Mouse (Mus musculus) liver, embryonic 11.5 days (tissue): ENCODE measurements at regions not wholly inside any gene's neighbourhood (a gene's known extent, or its start where the extent isn't known, plus 50 kb on each side); places are given as distances from the start of the nearest gene placed in this dataset.

ENCODE experiments used
- ATAC-seq: fragments of 200-750 bp; cut with Nextera tagmentation; replicated peaks from 2 replicates; pipeline ENCODE4 v1.8.0; 2017; ENCODE audit warnings: moderate number of reproducible peaks, mild to moderate bottlenecking, moderate TSS enrichment, moderate library complexity; ENCODE audit not compliant: low FRiP score
- DNase-seq: peaks from one replicate; pipeline ENCODE4 v3.0.0-alpha.2; 2017; ENCODE audit warnings: low spot score
- H3K27ac ChIP-seq: fragments of 300-500 bp; sonication (generic); 2 replicates; pipeline ENCODE4 v1.5.1; 2014; ENCODE audit warnings: mild to moderate bottlenecking, low read depth, low read length, control low read depth
- H3K27me3 ChIP-seq: fragments of 300-500 bp; sonication (generic); replicated peaks from 2 replicates; pipeline ENCODE4 v1.6.1; 2014; ENCODE audit warnings: low read length, mixed read lengths; ENCODE audit not compliant: control insufficient read depth, insufficient read depth
- H3K36me3 ChIP-seq: fragments of 300-500 bp; sonication (generic); 2 replicates; pipeline ENCODE4 v1.6.1; 2014; ENCODE audit warnings: mild to moderate bottlenecking, low read length, moderate library complexity, mixed read lengths; ENCODE audit not compliant: control insufficient read depth, insufficient read depth
- H3K4me1 ChIP-seq: fragments of 300-500 bp; sonication (generic); replicated peaks from 2 replicates; pipeline ENCODE4 v1.6.1; 2014; ENCODE audit warnings: low read length, mixed read lengths; ENCODE audit not compliant: control insufficient read depth, insufficient read depth
- H3K4me2 ChIP-seq: fragments of 300-500 bp; sonication (generic); 2 replicates; pipeline ENCODE4 v1.6.1; 2014; ENCODE audit warnings: mild to moderate bottlenecking, control low read depth, moderate library complexity
- H3K4me3 ChIP-seq: fragments of 300-500 bp; sonication (generic); 2 replicates; pipeline ENCODE4 v1.5.1; 2014; ENCODE audit warnings: low read depth, low read length, control low read depth
- H3K9ac ChIP-seq: fragments of 300-500 bp; sonication (generic); 2 replicates; pipeline ENCODE4 v1.6.1; 2014; ENCODE audit warnings: low read depth, low read length, control low read depth
- H3K9me3 ChIP-seq: fragments of 300-500 bp; sonication (generic); 2 replicates; pipeline ENCODE4 v1.6.1; 2016; ENCODE audit warnings: low read length, inconsistent platforms, mixed read lengths; ENCODE audit not compliant: control insufficient read depth
- WGBS: fragments of 180-500 bp; shearing (Covaris S2); extraction: QIAGEN DNeasy Blood & Tissue Kit; methylation state at CpG from one replicate; pipeline ENCODE4 v1.1.7; 2014; 5-methylcytosine and 5-hydroxymethylcytosine counted together

DNA sequence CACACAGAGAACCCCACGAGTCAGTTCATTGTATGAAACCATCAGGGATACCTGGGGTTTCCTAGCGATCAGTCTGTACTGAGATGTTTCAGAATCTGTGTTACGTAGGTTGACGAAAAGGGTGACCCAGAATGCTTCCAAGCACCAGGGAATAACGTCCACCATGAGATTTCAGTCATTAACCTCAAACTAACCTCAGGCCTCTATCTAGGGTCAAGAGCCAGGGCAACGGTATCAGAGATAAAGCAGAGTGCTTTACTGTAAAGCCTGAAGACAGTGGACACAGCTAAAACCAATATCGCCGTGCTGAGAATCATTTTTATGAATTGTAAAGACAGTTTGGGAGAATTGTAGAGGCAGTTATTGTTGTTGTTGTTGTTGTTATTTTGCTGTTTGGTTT is 52.9 kb upstream of the Errfi1 start:
- DNase-seq (no peak), ATAC-seq (no peak)
- H3K27ac ChIP-seq = peak overlapping the region; percentile 34; the same call in 1 of the 2 replicates
- H3K4me1 ChIP-seq = peaks cover 16% of the 10 kb centered on the region
- H3K36me3 ChIP-seq = no peaks in the 10 kb centered on the region
- no peak overlapping the region for H3K4me2 ChIP-seq
- H3K9ac ChIP-seq = no peak overlapping the region
- no peaks in the 10 kb centered on the region for H3K9me3 ChIP-seq
- WGBS = 56% methylated on average over 8 of the region's 8 CpGs
- no peak overlapping the region for H3K4me3 ChIP-seq
- no peaks in the 10 kb centered on the region for H3K27me3 ChIP-seq

DNA sequence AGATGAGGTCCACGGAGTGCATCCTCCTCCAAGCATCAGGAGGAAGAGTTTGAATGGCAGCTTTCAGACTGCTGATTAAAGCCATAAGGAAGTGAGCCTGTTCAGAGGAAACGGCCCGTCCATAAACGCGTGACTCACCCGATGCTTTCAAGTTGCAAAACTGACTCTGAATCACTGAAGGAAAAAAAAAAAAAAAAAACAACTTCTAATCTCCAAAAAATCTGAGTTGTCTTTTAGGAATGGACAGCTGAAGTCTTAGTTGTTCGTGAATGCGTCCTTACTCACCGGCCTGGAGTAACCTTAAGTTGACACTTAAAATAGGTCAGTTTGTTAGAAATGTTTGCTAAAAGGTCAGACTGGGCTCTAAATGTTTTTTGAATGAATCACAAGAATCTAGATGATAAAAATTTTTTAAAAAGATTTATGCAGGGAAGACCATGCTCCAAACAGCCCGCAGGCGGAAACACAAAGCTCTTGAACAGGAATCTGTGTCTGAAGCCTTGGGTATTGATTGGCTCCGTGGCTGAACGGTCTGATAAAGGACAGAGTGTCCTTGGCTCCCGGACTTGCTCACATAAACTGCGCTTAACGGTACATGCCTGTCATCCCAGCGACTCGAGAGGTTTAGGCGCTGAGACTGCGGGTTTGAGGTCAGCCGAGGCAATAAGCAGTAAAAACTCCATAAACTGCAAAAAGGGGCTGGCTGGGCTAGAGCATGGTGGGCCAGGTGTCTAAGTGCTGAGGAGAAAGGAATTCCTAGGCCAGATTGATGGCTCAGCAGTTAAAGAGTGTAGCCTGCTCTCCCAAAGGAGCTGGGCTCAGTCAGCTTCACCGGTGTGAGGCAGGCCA is 53.9 kb upstream of the Errfi1 start:
- WGBS = 46% methylated on average over 22 of the region's 22 CpGs
- H3K36me3 ChIP-seq = no peaks in the 10 kb centered on the region
- no peak overlapping the region for H3K4me3 ChIP-seq
- peak overlapping the region; percentile 34; the same call in 1 of the 2 replicates for H3K27ac ChIP-seq
- H3K4me2 ChIP-seq = 0 out of 2 replicates have a peak overlapping the region, but pooled peaks have one; percentile 14
- H3K9me3 ChIP-seq = no peaks in the 10 kb centered on the region
- DNase-seq = no peak
- H3K27me3 ChIP-seq = no peaks in the 10 kb centered on the region
- no peak for ATAC-seq
- peaks cover 11% of the 10 kb centered on the region for H3K4me1 ChIP-seq
- H3K9ac ChIP-seq = no peak overlapping the region

DNA sequence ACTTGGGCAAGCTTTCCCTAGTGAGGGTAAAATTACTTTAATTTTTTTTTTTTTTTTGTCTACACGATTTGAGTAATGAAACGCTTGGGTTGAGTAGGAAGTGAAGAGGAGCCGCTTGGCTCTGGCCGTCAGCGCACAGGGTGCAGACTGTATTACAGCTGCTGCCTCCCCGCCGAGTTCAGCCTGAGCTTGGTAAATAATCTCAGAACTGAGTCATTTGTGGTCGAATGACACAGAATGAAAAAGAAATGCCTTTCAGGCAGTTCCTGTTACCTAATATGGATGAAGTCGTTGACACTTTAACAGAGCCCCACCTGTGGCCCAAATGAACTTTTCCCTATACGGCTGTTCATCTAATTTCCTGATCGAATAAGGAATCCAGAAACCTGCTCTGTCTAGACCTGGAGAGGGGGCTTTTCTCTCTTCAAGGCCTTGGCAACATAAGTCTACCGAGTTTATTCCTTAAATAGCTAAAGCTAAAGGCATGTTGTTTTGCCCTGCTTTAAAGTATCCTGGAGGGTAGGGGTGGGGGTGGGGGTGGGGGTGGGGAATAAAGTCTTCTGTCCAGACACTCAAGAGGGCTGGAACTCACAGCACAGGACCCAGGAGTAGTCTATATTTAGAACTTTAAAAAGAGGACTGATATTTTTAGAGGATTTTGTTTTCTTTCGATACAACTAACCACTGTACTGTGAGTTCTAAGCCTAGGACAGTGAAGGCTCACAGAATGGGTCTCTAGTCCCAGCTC is 54.8 kb upstream of the Errfi1 start:
- 0 out of 2 replicates have a peak overlapping the region, but pooled peaks have one; percentile 13 for H3K4me2 ChIP-seq
- H3K9me3 ChIP-seq = no peaks in the 10 kb centered on the region
- 39% methylated on average over 13 of the region's 13 CpGs for WGBS
- H3K27ac ChIP-seq = no peak overlapping the region; the same call in 1 of the 2 replicates
- ATAC-seq = no peak
- H3K4me3 ChIP-seq = no peak overlapping the region
- DNase-seq = no peak
- H3K4me1 ChIP-seq = peaks cover 11% of the 10 kb centered on the region
- H3K27me3 ChIP-seq = no peaks in the 10 kb centered on the region
- H3K9ac ChIP-seq = no peak overlapping the region
- no peaks in the 10 kb centered on the region for H3K36me3 ChIP-seq

DNA sequence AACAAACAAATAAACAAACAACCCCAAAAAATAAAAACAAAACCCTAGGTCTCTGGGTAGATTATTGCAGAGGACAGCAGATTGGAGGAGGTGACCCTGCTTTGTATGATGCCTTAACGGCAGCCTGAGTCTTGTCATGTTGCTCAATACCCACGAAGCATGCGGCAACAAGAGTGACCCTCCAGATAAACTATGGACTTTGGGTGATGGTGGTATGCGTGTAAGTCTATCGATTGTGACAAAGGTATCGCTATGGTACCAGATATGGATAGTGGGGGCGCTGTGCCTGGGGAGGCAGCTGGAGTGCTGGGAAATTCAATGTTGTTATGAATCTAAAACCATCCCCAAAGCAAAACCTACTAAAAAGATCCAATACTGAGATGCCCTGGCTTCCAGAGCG is 55.4 kb upstream of the Errfi1 start:
- no peak for DNase-seq
- Histone ChIP-seq H3K4me3 (no peak overlapping the region), H3K36me3 (no peaks in the 10 kb centered on the region), H3K27me3 (no peaks in the 10 kb centered on the region), H3K27ac (no peak overlapping the region), H3K9me3 (no peaks in the 10 kb centered on the region), H3K9ac (no peak overlapping the region), H3K4me1 (peaks cover 11% of the 10 kb centered on the region), H3K4me2 (no peak overlapping the region)
- WGBS = 72% methylated on average over 8 of the region's 8 CpGs
- no peak for ATAC-seq

DNA sequence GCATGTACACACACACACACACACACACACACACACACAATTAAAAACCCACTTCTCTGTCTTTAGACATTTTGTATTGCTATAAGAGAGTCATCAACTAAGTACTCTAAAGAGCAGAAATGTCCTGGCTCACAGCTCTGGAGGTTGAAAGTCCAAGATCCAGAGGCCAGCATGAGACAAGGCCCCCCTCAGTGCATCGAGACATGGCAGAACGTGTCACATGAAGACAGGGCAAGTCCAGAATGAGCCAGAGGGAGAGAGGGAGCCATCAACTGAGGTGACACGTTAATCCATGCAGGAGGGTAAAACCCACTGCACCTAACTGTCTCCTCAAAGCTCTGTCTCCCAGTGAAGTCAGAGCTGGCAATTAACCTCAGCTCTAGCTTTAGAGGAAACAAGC is 56.7 kb upstream of the Errfi1 start:
- no peak for ATAC-seq
- Histone ChIP-seq H3K4me2 (no peak overlapping the region), H3K4me1 (peaks cover 11% of the 10 kb centered on the region), H3K27me3 (no peaks in the 10 kb centered on the region), H3K4me3 (no peak overlapping the region), H3K9ac (no peak overlapping the region), H3K9me3 (no peaks in the 10 kb centered on the region), H3K36me3 (no peaks in the 10 kb centered on the region), H3K27ac (no peak overlapping the region)
- no peak for DNase-seq
- 78% methylated on average over 3 of the region's 3 CpGs for WGBS

DNA sequence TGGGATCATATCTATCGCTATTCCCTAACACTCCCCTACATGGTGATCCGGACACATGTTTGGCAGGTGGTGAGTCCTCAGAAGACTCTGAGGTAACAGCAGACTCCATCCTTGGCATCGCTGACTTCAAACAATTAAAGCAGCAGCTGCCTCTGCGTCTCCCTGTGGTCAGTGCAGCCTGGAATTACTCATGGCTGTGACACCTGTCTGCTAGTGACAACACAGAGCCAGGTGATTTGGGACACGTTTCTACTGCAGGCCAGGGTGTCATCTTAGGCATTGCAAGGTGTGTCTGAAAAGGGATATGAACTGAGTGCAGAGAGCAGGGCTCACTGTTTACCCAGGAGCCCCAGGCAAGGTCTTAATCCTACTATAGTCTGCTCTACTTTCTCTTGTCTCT is 58.8 kb upstream of the Errfi1 start:
- DNase-seq = no peak
- no peak for ATAC-seq
- WGBS = 69% methylated on average over 5 of the region's 5 CpGs
- Histone ChIP-seq H3K27ac (no peak overlapping the region), H3K27me3 (no peaks in the 10 kb centered on the region), H3K9me3 (no peaks in the 10 kb centered on the region), H3K4me1 (peaks cover 7% of the 10 kb centered on the region), H3K4me3 (no peak overlapping the region), H3K9ac (no peak overlapping the region), H3K36me3 (no peaks in the 10 kb centered on the region), H3K4me2 (no peak overlapping the region)

DNA sequence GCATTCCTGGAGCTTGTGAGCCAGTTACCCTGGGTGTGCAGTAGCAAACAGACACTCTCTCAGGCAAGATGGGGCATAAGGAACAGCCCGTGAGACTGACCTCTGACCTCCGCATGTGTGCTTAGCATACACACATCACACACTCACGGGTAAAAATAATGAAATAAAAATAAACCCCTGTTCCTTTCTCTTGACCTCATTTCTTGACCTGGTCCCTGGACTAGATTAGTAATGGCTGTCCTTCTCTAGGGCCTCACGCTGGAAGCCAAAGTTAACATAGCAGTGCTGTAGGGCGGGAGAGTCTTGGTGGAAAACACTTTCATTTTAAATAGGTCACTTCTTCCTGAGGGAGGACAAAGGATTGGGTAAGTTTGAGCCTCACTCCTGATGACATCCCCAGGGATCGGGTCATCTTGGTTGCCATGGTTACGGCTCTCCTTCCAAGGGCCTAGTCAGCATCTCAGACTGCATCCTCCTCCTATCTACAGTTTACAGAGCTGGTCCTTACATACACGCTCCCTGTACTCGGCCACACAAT is 59.4 kb upstream of the Errfi1 start:
- 67% methylated on average over 9 of the region's 9 CpGs for WGBS
- no peak for DNase-seq
- no peak overlapping the region for H3K4me2 ChIP-seq
- no peaks in the 10 kb centered on the region for H3K9me3 ChIP-seq
- ATAC-seq = no peak
- no peak overlapping the region for H3K4me3 ChIP-seq
- peaks cover 3% of the 10 kb centered on the region for H3K4me1 ChIP-seq
- no peak overlapping the region for H3K9ac ChIP-seq
- no peak overlapping the region for H3K27ac ChIP-seq
- H3K27me3 ChIP-seq = no peaks in the 10 kb centered on the region
- H3K36me3 ChIP-seq = no peaks in the 10 kb centered on the region

DNA sequence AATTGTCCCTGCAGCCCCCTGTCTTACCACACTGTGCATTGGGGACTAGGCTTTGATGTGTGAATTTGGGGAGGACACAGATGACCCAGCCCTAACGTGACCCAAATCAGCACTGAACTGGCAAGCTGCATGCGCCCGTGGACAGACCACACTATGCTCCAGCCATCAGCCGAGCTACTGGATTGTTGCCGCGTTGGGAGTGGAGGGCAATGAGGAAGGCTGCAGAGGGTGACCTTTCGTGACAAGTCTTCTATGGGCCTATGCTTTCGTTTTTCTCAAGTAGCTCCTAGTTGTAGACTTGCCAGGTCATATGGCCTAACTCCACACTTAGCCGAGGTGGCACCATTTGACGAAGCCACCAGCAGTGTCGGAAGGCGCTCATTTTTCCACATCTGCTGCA is 60.6 kb upstream of the Errfi1 start:
- no peaks in the 10 kb centered on the region for H3K27me3 ChIP-seq
- H3K4me1 ChIP-seq = no peaks in the 10 kb centered on the region
- H3K27ac ChIP-seq = no peak overlapping the region
- no peak overlapping the region for H3K9ac ChIP-seq
- no peaks in the 10 kb centered on the region for H3K9me3 ChIP-seq
- ATAC-seq (no peak), DNase-seq (no peak)
- H3K4me2 ChIP-seq = no peak overlapping the region
- whole genome bisulfite sequencing = 87% methylated on average over 12 of the region's 12 CpGs
- H3K36me3 ChIP-seq = no peaks in the 10 kb centered on the region
- no peak overlapping the region for H3K4me3 ChIP-seq
